Mouse (Mus musculus): ENCODE results near the gene Bcl2l13.
"Not testable (repeated sequence)": the region's sequence is repeated elsewhere in the genome, so short reads cannot be mapped to it uniquely, and the experiment has no call there.

Bcl2l13 gene

GRCm38 (mm10) chr6:120830866-120831608 lies 5.0 kb upstream of the Bcl2l13 start:
- no peak for DNase-seq (ENCODE audit: low read depth, low spot score)

GRCm38 (mm10) chr6:120832097-120832496 lies 3.9 kb upstream of the Bcl2l13 start:
- DNase-seq (ENCODE audit: low read depth, low spot score): peak; percentile 73

- DNase-seq (ENCODE audit: low read depth, low spot score): no peak
Measured at GRCm38 (mm10) chr6:120834766-120835321, 1.2 kb upstream of the Bcl2l13 start.

GRCm38 (mm10) chr6:120836389-120837151 lies 558 bp downstream of the Bcl2l13 start:
- DNase-seq (ENCODE audit: low read depth, low spot score): no peak

- no peak for DNase-seq (ENCODE audit: low read depth, low spot score)
Measured at GRCm38 (mm10) chr6:120837152-120837530, 1.1 kb downstream of the Bcl2l13 start.

- DNase-seq (ENCODE audit: low read depth, low spot score): no peak
Measured at GRCm38 (mm10) chr6:120840258-120840657, 4.2 kb downstream of the Bcl2l13 start.

GRCm38 (mm10) chr6:120841754-120842153 lies 5.7 kb downstream of the Bcl2l13 start:
- DNase-seq (ENCODE audit: low read depth, low spot score): no peak

- not testable (repeated sequence) for DNase-seq (ENCODE audit: low read depth, low spot score)
Measured at GRCm38 (mm10) chr6:120850720-120851119, 14.7 kb downstream of the Bcl2l13 start.

- no peak for DNase-seq (ENCODE audit: low read depth, low spot score)
Measured at GRCm38 (mm10) chr6:120854413-120854812, 18.4 kb downstream of the Bcl2l13 start.

GRCm38 (mm10) chr6:120858217-120858711 lies 22.3 kb downstream of the Bcl2l13 start:
- DNase-seq (ENCODE audit: low read depth, low spot score): no peak

- no peak for DNase-seq (ENCODE audit: low read depth, low spot score)
Measured at GRCm38 (mm10) chr6:120860079-120860478, 24.1 kb downstream of the Bcl2l13 start.

- DNase-seq (ENCODE audit: low read depth, low spot score): no peak
Measured at GRCm38 (mm10) chr6:120866051-120866814, 30.2 kb downstream of the Bcl2l13 start.

- DNase-seq (ENCODE audit: low read depth, low spot score): no peak
Measured at GRCm38 (mm10) chr6:120868824-120869223, 32.8 kb downstream of the Bcl2l13 start.

GRCm38 (mm10) chr6:120871286-120871685 lies 35.3 kb downstream of the Bcl2l13 start:
- DNase-seq (ENCODE audit: low read depth, low spot score): no peak

- no peak for DNase-seq (ENCODE audit: low read depth, low spot score)
Measured at GRCm38 (mm10) chr6:120873874-120874273, 37.9 kb downstream of the Bcl2l13 start.

GRCm38 (mm10) chr6:120879046-120879445 lies 43.0 kb downstream of the Bcl2l13 start:
- no peak for DNase-seq (ENCODE audit: low read depth, low spot score)

- DNase-seq (ENCODE audit: low read depth, low spot score): no peak
Measured at GRCm38 (mm10) chr6:120884436-120884835, 48.4 kb downstream of the Bcl2l13 start.

GRCm38 (mm10) chr6:120886696-120887095 lies 50.7 kb downstream of the Bcl2l13 start:
- DNase-seq (ENCODE audit: low read depth, low spot score): no peak

GRCm38 (mm10) chr6:120894089-120894488 lies 58.1 kb downstream of the Bcl2l13 start:
- no peak for DNase-seq (ENCODE audit: low read depth, low spot score)

GRCm38 (mm10) chr6:120894524-120894923 lies 58.5 kb downstream of the Bcl2l13 start:
- no peak for DNase-seq (ENCODE audit: low read depth, low spot score)

- peak; percentile 48 for DNase-seq (ENCODE audit: low read depth, low spot score)
Measured at GRCm38 (mm10) chr6:120898188-120898833, 62.3 kb downstream of the Bcl2l13 start.
